Mouse (Mus musculus): ENCODE measurements around the gene Gse1. TPM values are rescaled to one million over a fixed set of nuclear protein-coding genes. Genes with fewer than 3 reads are reported as not detected.
A peak's percentile ranks its signal among the peaks of the same experiment; 100 is the strongest.

Gene Gse1
- total RNA-seq, 2 experiments from 2014 or later: 146 to 158 TPM

GRCm38 (mm10) chr8:120509136-120510034 lies 281.1 kb downstream of the Gse1 start:
- peak; percentile 40 for TF ChIP-seq CTCF (conservative IDR thresholded peaks at IDR 0.05)
- Histone ChIP-seq H3K27ac (peak overlapping the region; percentile 54; the same call in 1 of the 2 replicates), H3K4me3 (peak overlapping the region; percentile 8; the same call in 1 of the 2 replicates)
- DNase-seq (ENCODE audit: low spot score in 2 of 2): no peak

GRCm38 (mm10) chr8:120510035-120510416 lies 281.8 kb downstream of the Gse1 start:
- DNase-seq (ENCODE audit: low spot score in 2 of 2): no peak
- H3K27ac ChIP-seq: no peak overlapping the region
- TF ChIP-seq CTCF (conservative IDR thresholded peaks at IDR 0.05): no peak
- no peak overlapping the region for H3K4me3 ChIP-seq

GRCm38 (mm10) chr8:120510863-120511457 lies 282.7 kb downstream of the Gse1 start:
- no peak for DNase-seq (ENCODE audit: low spot score in 2 of 2)
- H3K4me3 ChIP-seq: no peak overlapping the region
- no peak for TF ChIP-seq CTCF (conservative IDR thresholded peaks at IDR 0.05)
- 0 out of 2 replicates have a peak overlapping the region, but pooled peaks have one; percentile 19 for H3K27ac ChIP-seq

- TF ChIP-seq CTCF (conservative IDR thresholded peaks at IDR 0.05): no peak
- Histone ChIP-seq H3K4me3 (no peak overlapping the region), H3K27ac (peak overlapping the region; percentile 19; the same call in 1 of the 2 replicates)
- no peak for DNase-seq (ENCODE audit: low spot score in 2 of 2)
These were observed 283.5 kb downstream of the Gse1 start for GRCm38 (mm10) chr8:120511737-120512136.

GRCm38 (mm10) chr8:120512326-120512725 lies 284.1 kb downstream of the Gse1 start:
- Histone ChIP-seq H3K27ac (peak overlapping the region; percentile 19; the same call in 1 of the 2 replicates), H3K4me3 (no peak overlapping the region)
- DNase-seq (ENCODE audit: low spot score in 2 of 2): no peak
- no peak for TF ChIP-seq CTCF (conservative IDR thresholded peaks at IDR 0.05)

GRCm38 (mm10) chr8:120513145-120513544 lies 284.9 kb downstream of the Gse1 start:
- TF ChIP-seq CTCF (conservative IDR thresholded peaks at IDR 0.05): no peak
- no peak overlapping the region for H3K27ac ChIP-seq

GRCm38 (mm10) chr8:120513638-120514461 lies 285.6 kb downstream of the Gse1 start:
- TF ChIP-seq CTCF (conservative IDR thresholded peaks at IDR 0.05): no peak
- Histone ChIP-seq H3K27ac (peak overlapping the region; percentile 64; the same call in 1 of the 2 replicates), H3K4me3 (no peak overlapping the region)
- no peak for DNase-seq (ENCODE audit: low spot score in 2 of 2)

More at GRCm38 (mm10) chr8:120513145-120513544, 284.9 kb downstream of the Gse1 start:
- H3K4me3 ChIP-seq: no peak overlapping the region
- DNase-seq (ENCODE audit: low spot score in 2 of 2): no peak

- Histone ChIP-seq H3K27ac (0 out of 2 replicates have a peak overlapping the region, but pooled peaks have one; percentile 5), H3K4me3 (no peak overlapping the region)
- no peak for TF ChIP-seq CTCF (conservative IDR thresholded peaks at IDR 0.05)
- no peak for DNase-seq (ENCODE audit: low spot score in 2 of 2)
These were observed 287.0 kb downstream of the Gse1 start for GRCm38 (mm10) chr8:120515214-120515613.

- DNase-seq (ENCODE audit: low spot score in 2 of 2): no peak
- Histone ChIP-seq H3K4me3 (no peak overlapping the region), H3K27ac (0 out of 2 replicates have a peak overlapping the region, but pooled peaks have one; percentile 5)
- TF ChIP-seq CTCF (conservative IDR thresholded peaks at IDR 0.05): no peak
These were observed 287.4 kb downstream of the Gse1 start for GRCm38 (mm10) chr8:120515650-120516049.

GRCm38 (mm10) chr8:120516182-120516755 lies 288.0 kb downstream of the Gse1 start:
- no peak for DNase-seq (ENCODE audit: low spot score in 2 of 2)
- no peak for TF ChIP-seq CTCF (conservative IDR thresholded peaks at IDR 0.05)
- H3K4me3 ChIP-seq: no peak overlapping the region
- H3K27ac ChIP-seq: peak overlapping the region; percentile 5; the same call in 1 of the 2 replicates

GRCm38 (mm10) chr8:120517666-120518410 lies 289.6 kb downstream of the Gse1 start:
- Histone ChIP-seq H3K27ac (peak overlapping the region; percentile 29; the same call in 1 of the 2 replicates), H3K4me3 (no peak overlapping the region)
- no peak for DNase-seq (ENCODE audit: low spot score in 2 of 2)
- TF ChIP-seq CTCF (conservative IDR thresholded peaks at IDR 0.05): no peak
